Mouse (Mus musculus) limb, embryonic 13.5 days (tissue): ENCODE results near the gene Psmb3. TPM values are rescaled to one million over a fixed set of nuclear protein-coding genes. Genes with fewer than 3 reads are reported as not detected.
A peak's percentile ranks its signal among the peaks of the same experiment; 100 is the strongest.

Source experiments
- ATAC-seq: fragments of 200-750 bp; cut with Nextera tagmentation; 2 replicates; pipeline ENCODE4 v1.8.0; 2017; ENCODE audit warnings: low read depth, moderate number of reproducible peaks, moderate TSS enrichment; ENCODE audit not compliant: low FRiP score
- H3K27ac ChIP-seq: fragments of 300-500 bp; sonication (generic); 2 replicates; pipeline ENCODE4 v1.5.1; 2015; ENCODE audit warnings: inconsistent platforms, mild to moderate bottlenecking, moderate library complexity
- H3K27me3 ChIP-seq: fragments of 300-500 bp; sonication (generic); 2 replicates; pipeline ENCODE4 v1.6.1; 2015; ENCODE audit warnings: mild to moderate bottlenecking, inconsistent platforms
- H3K36me3 ChIP-seq: fragments of 300-500 bp; sonication (generic); 2 replicates; pipeline ENCODE4 v1.6.1; 2015; ENCODE audit warnings: inconsistent platforms, mild to moderate bottlenecking, moderate library complexity
- H3K4me1 ChIP-seq: fragments of 300-500 bp; sonication (generic); 2 replicates; pipeline ENCODE4 v1.6.1; 2015; ENCODE audit warnings: inconsistent platforms
- H3K4me2 ChIP-seq: fragments of 300-500 bp; sonication (generic); replicated peaks from 2 replicates; pipeline ENCODE4 v1.6.1; 2015; ENCODE audit warnings: inconsistent platforms, mild to moderate bottlenecking, moderate library complexity
- H3K4me3 ChIP-seq: fragments of 300-500 bp; sonication (generic); 2 replicates; pipeline ENCODE4 v1.5.1; 2015; ENCODE audit warnings: moderate library complexity, mild to moderate bottlenecking, inconsistent platforms
- H3K9ac ChIP-seq: fragments of 300-500 bp; sonication (generic); 2 replicates; pipeline ENCODE4 v1.6.1; 2015; ENCODE audit warnings: mild to moderate bottlenecking, inconsistent platforms
- H3K9me3 ChIP-seq: fragments of 300-500 bp; sonication (generic); 2 replicates; pipeline ENCODE4 v1.6.1; 2016; ENCODE audit warnings: inconsistent platforms
- WGBS: fragments of 180-500 bp; shearing (Covaris S2); methylation state at CpG from one replicate; pipeline ENCODE4 v1.1.7; 2015; 5-methylcytosine and 5-hydroxymethylcytosine counted together
- polyA plus RNA-seq: library from polyadenylated mRNA; unstranded; fragments of >200 nt; fragmentation: Nextera tagmentation; extraction: Ambion mirVana; gene quantifications from 2 replicates; pipeline ENCODE4 v1.2.1, GENCODE M21; 2015

Gene Psmb3
- polyA plus RNA-seq, 1 experiment from 2014 or later: 490 TPM

DNA sequence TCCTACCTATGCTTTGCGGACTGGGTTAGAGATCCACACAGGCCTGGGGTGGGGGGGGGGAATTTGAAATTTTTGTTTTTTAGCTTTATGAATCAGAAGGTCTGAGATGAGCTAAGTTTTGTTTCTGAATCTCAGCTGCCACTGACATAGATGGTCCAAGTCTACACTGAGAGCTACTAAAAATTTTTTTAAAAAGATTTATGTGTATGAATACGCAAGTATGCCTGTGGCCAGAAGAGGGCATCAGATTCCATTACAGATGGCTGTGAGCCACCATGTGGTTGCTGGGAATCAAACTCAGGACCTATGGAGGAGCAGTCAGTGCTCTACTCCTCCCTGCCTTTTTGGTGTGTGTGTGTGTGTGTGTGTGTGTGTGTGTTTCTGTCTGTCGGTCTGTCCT lies 11.2 kb downstream of the Psmb3 start:
- no peak overlapping the region for H3K4me3 ChIP-seq

DNA sequence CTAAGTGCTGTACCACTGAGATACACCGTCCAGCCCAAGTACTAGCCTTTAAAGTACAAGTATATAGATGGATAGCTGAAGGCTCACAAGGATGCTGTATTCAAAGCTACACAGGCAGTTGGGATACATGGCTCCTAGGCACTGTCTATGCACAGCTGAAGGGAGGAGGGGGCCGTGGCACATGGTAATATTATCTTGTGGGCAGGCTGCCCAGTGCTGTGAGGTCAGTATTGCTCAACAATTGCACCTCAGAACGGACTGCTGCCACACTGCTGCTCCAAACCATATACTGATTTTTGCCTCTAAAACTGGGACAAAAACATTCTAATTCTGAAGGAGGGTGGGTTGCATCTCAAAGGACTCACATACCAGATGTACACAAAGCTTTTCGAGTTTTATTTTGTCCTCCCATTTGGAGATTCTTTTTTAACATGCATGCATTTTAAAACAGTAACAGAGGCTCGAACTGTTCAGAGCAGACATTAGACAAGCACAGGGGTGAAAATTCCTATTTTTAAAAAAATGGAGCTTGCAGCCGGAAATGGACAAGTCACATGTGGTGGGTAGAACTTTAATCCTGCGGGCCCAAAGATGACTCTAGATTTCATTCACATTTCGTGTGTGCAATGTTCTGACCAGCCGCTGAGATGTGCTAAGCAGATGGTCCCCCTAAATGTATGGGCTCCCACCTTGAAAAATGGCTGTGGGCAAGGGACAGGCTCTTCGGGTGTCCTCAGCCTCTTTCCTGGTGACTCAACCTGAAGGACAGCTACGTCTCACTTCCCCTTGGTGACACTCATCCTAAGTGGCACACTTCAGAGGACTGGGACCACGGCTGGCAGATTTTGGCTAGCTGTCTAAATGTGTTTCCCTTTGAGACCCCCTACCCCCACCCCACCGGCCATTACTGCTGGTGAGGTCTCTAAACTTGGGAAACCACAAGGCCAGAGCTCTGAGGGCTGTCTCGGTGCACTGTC lies 11.9 kb downstream of the Psmb3 start:
- H3K9me3 ChIP-seq: no peaks in the 10 kb centered on the region
- no peak overlapping the region for H3K4me2 ChIP-seq
- H3K27ac ChIP-seq: no peak overlapping the region
- no peak overlapping the region for H3K9ac ChIP-seq
- H3K27me3 ChIP-seq: no peaks in the 10 kb centered on the region
- no peaks in the 10 kb centered on the region for H3K4me1 ChIP-seq
- no peak for ATAC-seq
- WGBS: 89% methylated on average over 14 of the region's 14 CpGs
- H3K4me3 ChIP-seq: no peak overlapping the region
- H3K36me3 ChIP-seq: peaks cover 87% of the 10 kb centered on the region

More for the DNA sequence above, 11.2 kb downstream of the Psmb3 start:
- Histone ChIP-seq H3K27me3 (no peaks in the 10 kb centered on the region), H3K9me3 (no peaks in the 10 kb centered on the region), H3K27ac (no peak overlapping the region), H3K4me2 (no peak overlapping the region), H3K4me1 (no peaks in the 10 kb centered on the region), H3K9ac (no peak overlapping the region), H3K36me3 (peaks cover 80% of the 10 kb centered on the region)
- WGBS: 92% methylated on average over 3 of the region's 3 CpGs
- no peak for ATAC-seq

DNA sequence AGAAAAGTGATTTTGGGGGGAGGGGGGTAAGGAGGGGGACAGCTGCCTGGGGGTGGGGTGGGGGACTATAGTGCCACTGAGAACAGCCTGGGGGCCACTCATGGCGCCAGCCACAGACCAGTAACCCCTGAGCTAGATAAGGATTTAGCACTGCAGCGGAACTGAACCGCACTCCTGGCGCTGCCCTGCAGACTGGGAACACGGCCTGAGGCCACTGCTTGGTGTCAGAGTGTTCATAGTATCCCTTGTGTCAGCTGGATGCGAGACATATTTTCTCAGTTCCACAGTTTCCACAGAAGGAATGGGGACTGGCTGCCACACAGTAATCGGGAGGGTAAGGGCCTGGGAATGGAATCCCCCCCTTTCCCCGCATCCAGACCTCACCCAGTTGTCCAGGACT lies 12.8 kb downstream of the Psmb3 start:
- peaks cover 91% of the 10 kb centered on the region for H3K36me3 ChIP-seq
- no peak overlapping the region for H3K27ac ChIP-seq
- no peaks in the 10 kb centered on the region for H3K4me1 ChIP-seq

DNA sequence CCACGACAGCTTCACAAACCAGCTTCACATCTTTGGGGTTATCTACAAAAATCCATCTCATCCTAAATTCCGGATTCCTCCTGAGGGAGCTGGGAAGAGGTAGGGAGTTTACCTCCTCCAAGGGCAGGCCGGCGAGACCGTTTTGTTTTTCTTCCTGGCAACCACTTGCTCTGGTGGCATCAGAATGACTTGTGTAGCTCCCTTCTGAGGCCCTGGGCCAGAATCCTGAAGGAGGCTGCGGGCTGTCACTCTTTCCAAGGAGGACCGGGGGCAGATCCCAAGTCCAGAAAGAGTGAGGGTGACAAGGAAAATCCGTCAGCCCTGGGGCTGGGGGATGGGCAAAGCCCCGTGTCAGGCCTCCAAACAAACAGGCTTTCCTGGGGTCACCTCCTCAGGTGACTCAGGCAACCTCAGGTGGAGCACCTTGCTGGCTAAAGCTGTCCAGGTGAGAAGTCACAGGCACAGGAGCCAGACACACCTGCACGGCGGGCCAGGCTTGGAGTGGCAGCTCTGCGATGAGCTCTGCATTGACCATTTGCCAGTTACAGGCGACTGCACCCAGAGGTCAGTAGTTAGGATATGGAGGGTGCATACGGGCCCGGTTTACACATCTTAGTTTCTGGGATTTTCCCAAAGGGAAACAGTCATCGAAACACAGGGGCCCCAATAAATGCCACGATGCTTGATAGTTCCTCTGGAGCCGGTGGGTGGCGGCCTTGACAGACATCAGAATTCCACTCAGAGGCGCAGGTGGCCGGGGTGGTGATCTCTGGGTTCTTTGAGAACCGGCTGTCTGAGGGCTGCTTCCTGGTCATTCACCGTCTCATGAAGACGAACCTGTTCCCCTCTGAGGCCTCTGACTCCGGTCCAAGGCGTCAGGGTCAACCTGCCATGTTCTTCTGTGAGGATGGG lies 14.4 kb downstream of the Psmb3 start:
- H3K4me2 ChIP-seq: no peak overlapping the region
- no peak overlapping the region for H3K27ac ChIP-seq
- peaks cover 12% of the 10 kb centered on the region for H3K9me3 ChIP-seq
- no peak for ATAC-seq
- H3K4me3 ChIP-seq: no peak overlapping the region
- peaks cover 91% of the 10 kb centered on the region for H3K36me3 ChIP-seq
- 85% methylated on average over 26 of the region's 26 CpGs for WGBS
- H3K27me3 ChIP-seq: no peaks in the 10 kb centered on the region
- H3K4me1 ChIP-seq: no peaks in the 10 kb centered on the region
- H3K9ac ChIP-seq: no peak overlapping the region

More for the DNA sequence above, 12.8 kb downstream of the Psmb3 start:
- no peak for ATAC-seq
- Histone ChIP-seq H3K27me3 (no peaks in the 10 kb centered on the region), H3K4me2 (no peak overlapping the region), H3K9ac (no peak overlapping the region), H3K9me3 (0 out of 2 replicates have a peak, but pooled peaks cover under 1% of the 10 kb centered on the region), H3K4me3 (no peak overlapping the region)
- WGBS: 89% methylated on average over 8 of the region's 8 CpGs

DNA sequence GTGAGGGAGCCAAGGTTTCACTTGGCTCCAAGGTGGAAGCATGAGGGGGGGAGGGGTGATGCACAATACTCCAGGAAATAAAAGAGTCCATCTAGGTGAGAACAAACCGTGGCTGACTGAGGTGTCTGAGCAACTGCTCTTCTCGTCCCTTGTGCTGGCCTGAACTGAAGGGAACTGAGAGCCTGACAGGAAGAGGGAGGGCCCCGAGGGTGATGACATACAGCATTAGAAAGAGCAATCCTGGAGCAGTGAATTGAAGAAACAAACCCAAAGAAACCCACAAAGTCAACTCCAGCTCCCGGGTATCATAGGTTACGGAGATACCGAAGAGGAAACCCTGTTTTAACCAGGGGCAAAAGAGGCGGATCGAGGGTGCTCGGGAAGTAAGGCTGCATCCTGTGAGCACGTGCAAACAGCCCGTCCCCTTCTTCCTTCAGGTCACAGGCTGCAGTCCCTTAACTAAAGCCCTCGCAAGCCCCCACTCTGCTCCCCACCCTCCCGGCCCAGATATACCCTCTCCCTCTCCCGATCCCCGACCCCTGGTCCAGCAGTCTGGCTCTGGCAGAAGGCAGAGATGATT lies 15.2 kb downstream of the Psmb3 start:
- H3K9me3 ChIP-seq: peaks cover 12% of the 10 kb centered on the region
- no peaks in the 10 kb centered on the region for H3K4me1 ChIP-seq
- no peak overlapping the region for H3K27ac ChIP-seq
- WGBS: 83% methylated on average over 15 of the region's 15 CpGs
- no peak overlapping the region for H3K4me2 ChIP-seq
- no peak overlapping the region for H3K9ac ChIP-seq
- no peaks in the 10 kb centered on the region for H3K27me3 ChIP-seq
- no peak overlapping the region for H3K4me3 ChIP-seq
- H3K36me3 ChIP-seq: peaks cover 91% of the 10 kb centered on the region
- no peak for ATAC-seq

DNA sequence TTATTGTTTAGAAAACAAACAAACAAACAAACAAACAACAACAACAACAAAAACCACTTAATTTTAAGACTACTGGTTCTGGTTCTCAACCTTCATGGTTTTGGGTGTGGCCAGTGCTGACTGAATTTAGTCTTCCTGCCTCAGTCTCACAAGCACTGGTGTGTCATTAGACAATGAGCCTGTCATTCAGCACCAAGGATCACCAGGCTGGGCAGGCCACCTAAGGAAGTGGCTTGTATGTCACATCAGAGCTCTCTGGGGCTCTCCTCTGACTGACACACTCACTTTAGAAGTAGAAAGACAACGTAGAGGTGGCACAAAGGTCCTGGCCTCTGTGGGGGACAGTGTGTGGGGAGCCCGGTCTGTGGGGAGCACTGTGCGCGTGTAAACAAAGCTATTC lies 15.8 kb downstream of the Psmb3 start:
- no peak overlapping the region for H3K27ac ChIP-seq
- no peak overlapping the region for H3K9ac ChIP-seq
- no peak overlapping the region for H3K4me3 ChIP-seq
- no peak for ATAC-seq
- H3K4me1 ChIP-seq: no peaks in the 10 kb centered on the region
- H3K27me3 ChIP-seq: no peaks in the 10 kb centered on the region
- 95% methylated on average over 4 of the region's 4 CpGs for WGBS
- peaks cover 91% of the 10 kb centered on the region for H3K36me3 ChIP-seq
- peaks cover 12% of the 10 kb centered on the region for H3K9me3 ChIP-seq
- no peak overlapping the region for H3K4me2 ChIP-seq

DNA sequence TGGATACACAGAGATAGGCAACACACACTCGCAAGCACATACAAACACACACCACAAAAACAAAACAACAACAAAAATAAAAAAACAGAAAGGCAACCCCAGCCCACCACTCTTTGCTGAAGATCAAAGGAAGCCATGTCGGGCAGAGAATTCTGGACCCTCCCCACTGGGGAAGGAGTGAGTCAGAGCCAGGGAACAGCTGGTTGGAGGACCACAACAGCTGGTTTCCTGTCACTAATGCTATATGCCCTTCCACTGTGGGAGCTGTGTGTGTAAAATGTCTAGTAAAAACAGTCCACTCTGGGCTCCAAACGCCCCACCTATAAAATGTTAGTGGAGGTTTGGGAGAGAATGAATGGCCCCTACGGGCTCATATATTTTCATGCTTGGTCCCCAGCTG lies 18.1 kb downstream of the Psmb3 start:
- peaks cover 12% of the 10 kb centered on the region for H3K9me3 ChIP-seq
- no peaks in the 10 kb centered on the region for H3K27me3 ChIP-seq
- no peak overlapping the region for H3K4me3 ChIP-seq
- H3K9ac ChIP-seq: no peak overlapping the region
- ATAC-seq: no peak
- no peak overlapping the region for H3K4me2 ChIP-seq
- H3K4me1 ChIP-seq: no peaks in the 10 kb centered on the region
- WGBS: 82% methylated on average over 4 of the region's 4 CpGs
- H3K27ac ChIP-seq: no peak overlapping the region
- peaks cover 98% of the 10 kb centered on the region for H3K36me3 ChIP-seq

DNA sequence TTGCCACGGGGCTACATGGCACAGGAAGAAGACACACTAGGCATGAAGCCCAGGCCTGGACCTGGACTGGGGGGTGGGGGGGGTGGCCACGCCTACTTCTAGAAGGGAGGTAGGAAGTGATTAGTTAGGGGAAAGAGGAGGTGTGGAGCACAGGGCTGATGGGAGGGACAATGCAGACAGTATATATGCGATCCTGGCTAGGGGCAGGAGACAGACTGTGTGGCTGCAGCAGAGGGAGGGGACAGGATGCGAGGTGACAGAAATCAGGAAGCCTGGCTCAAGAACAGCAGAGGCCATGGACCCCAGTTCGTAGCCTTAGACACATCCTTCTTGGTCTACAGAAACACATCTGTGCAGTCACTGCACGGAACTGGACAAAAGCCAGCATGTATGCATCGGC lies 20.5 kb downstream of the Psmb3 start:
- ATAC-seq: no peak

DNA sequence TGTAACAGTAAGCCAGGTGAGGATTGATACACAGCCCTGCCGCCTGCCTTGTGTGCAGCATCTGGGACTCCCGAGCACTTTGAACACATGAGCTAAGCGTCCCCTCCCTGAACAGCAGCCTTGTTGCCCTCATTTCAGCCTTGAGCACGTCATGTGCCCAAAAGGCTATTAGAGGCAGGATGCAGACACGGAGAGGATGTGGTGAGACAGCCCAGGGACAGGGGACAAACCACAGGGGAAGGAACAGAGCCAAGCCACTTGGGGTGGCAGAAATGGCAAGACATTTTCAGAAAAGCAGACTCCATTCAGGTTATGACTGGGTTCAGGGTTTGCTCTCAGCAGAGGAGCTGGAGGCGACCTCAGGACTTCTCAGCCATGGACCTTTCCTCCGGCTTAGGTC lies 25.1 kb downstream of the Psmb3 start:
- ATAC-seq: no peak
- no peak overlapping the region for H3K4me3 ChIP-seq
- WGBS: 53% methylated on average over 7 of the region's 7 CpGs
- H3K4me2 ChIP-seq: no peak overlapping the region
- 0 out of 2 replicates have a peak, but pooled peaks cover under 1% of the 10 kb centered on the region for H3K4me1 ChIP-seq
- H3K27me3 ChIP-seq: no peaks in the 10 kb centered on the region
- no peak overlapping the region for H3K27ac ChIP-seq
- no peaks in the 10 kb centered on the region for H3K9me3 ChIP-seq
- H3K9ac ChIP-seq: no peak overlapping the region
- peaks cover 92% of the 10 kb centered on the region for H3K36me3 ChIP-seq

More for the DNA sequence above, 20.5 kb downstream of the Psmb3 start:
- H3K9me3 ChIP-seq: peaks cover 12% of the 10 kb centered on the region
- no peaks in the 10 kb centered on the region for H3K4me1 ChIP-seq
- H3K4me3 ChIP-seq: no peak overlapping the region
- H3K9ac ChIP-seq: no peak overlapping the region
- WGBS: 91% methylated on average over 7 of the region's 7 CpGs
- no peak overlapping the region for H3K4me2 ChIP-seq
- peaks cover 98% of the 10 kb centered on the region for H3K36me3 ChIP-seq
- H3K27me3 ChIP-seq: no peaks in the 10 kb centered on the region
- no peak overlapping the region for H3K27ac ChIP-seq

DNA sequence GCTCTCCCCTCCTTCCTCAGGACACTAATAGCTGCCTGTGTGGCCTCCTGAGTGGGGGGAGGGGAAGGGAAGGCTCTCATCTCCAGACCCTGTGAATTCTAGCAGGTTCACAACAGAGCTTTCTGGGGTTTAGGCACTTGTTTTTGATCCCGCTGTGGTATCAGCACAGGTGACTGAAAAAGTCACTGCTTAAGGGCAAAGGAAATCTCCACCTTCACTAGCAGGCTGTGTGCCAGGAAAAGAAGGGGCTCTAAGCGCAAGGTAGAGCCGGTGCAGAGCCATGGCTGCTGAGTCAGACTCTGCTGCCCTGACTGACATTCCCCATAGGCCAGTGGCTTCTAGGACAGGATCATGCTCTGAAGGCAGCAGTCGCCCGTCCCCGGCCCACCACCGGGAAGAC lies 25.5 kb downstream of the Psmb3 start:
- no peak overlapping the region for H3K27ac ChIP-seq
- H3K9me3 ChIP-seq: no peaks in the 10 kb centered on the region
- H3K4me1 ChIP-seq: peaks cover 4% of the 10 kb centered on the region; the same call in 1 of the 2 replicates
- H3K4me2 ChIP-seq: no peak overlapping the region
- no peaks in the 10 kb centered on the region for H3K27me3 ChIP-seq
- no peak for ATAC-seq
- H3K36me3 ChIP-seq: peaks cover 88% of the 10 kb centered on the region
- WGBS: 70% methylated on average over 7 of the region's 7 CpGs
- H3K4me3 ChIP-seq: no peak overlapping the region
- H3K9ac ChIP-seq: no peak overlapping the region

DNA sequence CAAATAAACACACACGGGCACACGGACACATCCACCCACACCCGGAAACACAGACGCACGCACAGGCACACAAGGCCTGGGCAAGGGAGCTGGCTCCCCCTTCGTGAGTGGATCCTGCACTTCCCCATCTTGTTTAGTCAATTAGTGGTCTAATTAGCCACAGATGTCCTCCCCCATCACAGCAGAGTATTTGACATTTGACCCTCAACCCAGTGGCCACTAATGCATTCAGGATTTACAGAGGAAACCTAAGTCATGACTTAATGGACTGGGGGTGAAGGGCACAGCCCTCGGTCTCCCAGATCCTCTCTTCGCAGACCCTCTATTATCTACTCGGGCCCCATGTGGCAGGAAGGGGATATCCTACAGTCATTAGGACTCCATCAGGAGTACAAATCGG lies 30.5 kb downstream of the Psmb3 start:
- H3K4me3 ChIP-seq: no peak overlapping the region

More for the DNA sequence above, 30.5 kb downstream of the Psmb3 start:
- H3K9me3 ChIP-seq: no peaks in the 10 kb centered on the region
- H3K36me3 ChIP-seq: peaks cover 45% of the 10 kb centered on the region
- H3K9ac ChIP-seq: peak overlapping the region; percentile 19; the same call in 1 of the 2 replicates
- H3K27me3 ChIP-seq: no peaks in the 10 kb centered on the region
- peaks cover 19% of the 10 kb centered on the region for H3K4me1 ChIP-seq
- 17% methylated on average over 10 of the region's 10 CpGs for WGBS
- no peak for ATAC-seq
- no peak overlapping the region for H3K4me2 ChIP-seq
- no peak overlapping the region; the same call in 1 of the 2 replicates for H3K27ac ChIP-seq
